Mouse (Mus musculus): Measurements from ENCODE around the gene Nfatc4.

DNA sequence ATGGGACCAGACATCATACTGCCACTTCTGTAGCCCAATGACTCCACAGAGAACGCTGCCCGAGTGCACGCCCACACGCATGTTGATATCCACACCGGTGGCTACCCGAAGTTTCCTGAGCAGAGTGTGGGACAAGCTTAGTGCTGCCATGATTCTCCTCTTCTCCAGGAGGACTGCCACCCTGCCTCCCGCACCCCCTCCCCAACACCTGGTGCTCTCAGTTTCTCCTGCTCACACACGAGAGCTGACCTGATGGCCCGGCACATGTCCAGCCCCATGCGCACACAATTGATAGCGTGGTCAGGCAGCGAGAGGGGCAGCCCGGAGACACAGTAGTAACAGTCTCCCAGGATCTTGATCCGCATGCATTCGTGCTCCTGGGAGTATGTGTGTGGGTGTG is 44.3 kb upstream of the Nfatc4 start:
- TF ChIP-seq CTCF (IDR thresholded peaks at IDR 0.05; ENCODE audit: borderline replicate concordance, extremely low read depth, insufficient read depth, insufficient read length) (no peak), POLR2A (IDR thresholded peaks at IDR 0.05; ENCODE audit: borderline replicate concordance, extremely low read depth, insufficient read depth, insufficient read length, poor library complexity, severe bottlenecking) (no peak)
